Mouse (Mus musculus): Measurements from ENCODE around the gene Hoxd4. TPM values are rescaled to one million over a fixed set of nuclear protein-coding genes. Genes with fewer than 3 reads are reported as not detected.

Gene Hoxd4
- polyA plus RNA-seq (2016; fragmentation: Nextera tagmentation; extraction: Ambion mirVana): not detected in 2 replicates

- Histone ChIP-seq H3K27ac (replicated peaks) (no peak within 1 kb of the TSS), H3K36me3 (replicated peaks) (no peaks in the 10 kb centered on the region), H3K9me3 (no peaks in the 10 kb centered on the region), H3K4me1 (peaks cover 13% of the 10 kb centered on the region), H3K27me3 (replicated peaks; ENCODE audit: low read depth, poor library complexity, severe bottlenecking) (peaks cover 100% of the 10 kb centered on the region), H3K4me3 (peak within 1 kb of the TSS; percentile 43)
- WGBS: under 1% methylated on average over 65 of the region's 65 CpGs
- DNase-seq (ENCODE audit: low spot score): peak; percentile 71
Measured at GRCm38 (mm10) chr2:74711721-74712621, at the start of gene Hoxd4, which contains the start of gene Hoxd3. Hoxd4 (plus strand) TSS chr2:74711929. Hoxd3 (plus strand) TSS chr2:74711927.

DNA sequence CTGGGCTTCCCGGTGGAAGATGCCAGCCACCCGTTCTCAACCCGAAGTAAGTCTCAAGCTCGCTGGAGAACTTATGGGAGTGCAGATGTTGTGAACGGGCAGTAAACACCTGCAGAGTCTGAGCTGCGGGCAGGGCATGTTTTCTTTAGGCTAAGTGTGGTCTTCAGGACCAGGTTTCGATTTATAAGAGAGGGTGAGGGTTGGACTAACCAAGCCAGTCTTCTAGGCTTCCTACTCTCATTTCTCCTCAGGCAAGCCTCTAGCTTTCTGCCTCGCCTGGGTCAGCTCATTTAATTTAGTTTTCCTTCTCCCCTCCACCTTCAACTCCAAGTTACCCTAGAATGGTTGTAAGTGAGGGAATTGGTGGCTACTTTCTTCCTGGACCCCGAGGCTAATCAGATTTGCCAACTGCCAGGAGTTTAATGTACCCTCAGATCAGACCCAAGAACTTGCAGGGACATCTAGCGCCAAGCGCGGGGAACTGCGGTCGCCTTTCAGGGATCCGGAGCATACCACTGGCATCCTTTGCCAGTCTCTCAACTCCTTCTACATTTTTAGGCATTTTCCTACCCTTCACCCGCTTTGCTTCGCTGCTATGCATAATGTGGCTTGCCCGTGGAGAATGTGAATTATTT lies 48.3 kb upstream of the Hoxd4 start:
- no peak overlapping the region for H3K4me3 ChIP-seq
- WGBS: 4% methylated on average over 18 of the region's 18 CpGs

GRCm38 (mm10) chr2:74666411-74666810 lies 45.3 kb upstream of the Hoxd4 start:
- Histone ChIP-seq H3K36me3 (replicated peaks) (no peaks in the 10 kb centered on the region), H3K9me3 (no peaks in the 10 kb centered on the region), H3K27ac (replicated peaks) (no peak overlapping the region), H3K4me1 (peaks cover 14% of the 10 kb centered on the region), H3K27me3 (replicated peaks; ENCODE audit: low read depth, poor library complexity, severe bottlenecking) (peaks cover 100% of the 10 kb centered on the region), H3K4me3 (no peak overlapping the region)
- 1% methylated on average over 7 of the region's 7 CpGs for WGBS
- peak; percentile 30 for DNase-seq (ENCODE audit: low spot score)

More for the DNA sequence above, 48.3 kb upstream of the Hoxd4 start:
- H3K27ac ChIP-seq (replicated peaks): no peak overlapping the region
- H3K36me3 ChIP-seq (replicated peaks): no peaks in the 10 kb centered on the region
- H3K9me3 ChIP-seq: no peaks in the 10 kb centered on the region
- peaks cover 17% of the 10 kb centered on the region for H3K4me1 ChIP-seq
- H3K27me3 ChIP-seq (replicated peaks; ENCODE audit: low read depth, poor library complexity, severe bottlenecking): peaks cover 100% of the 10 kb centered on the region
- DNase-seq (ENCODE audit: low spot score): peak; percentile 74

- peak overlapping the region; percentile 55; the same call in 1 of the 2 replicates for H3K4me3 ChIP-seq
- WGBS: 1% methylated on average over 36 of the region's 36 CpGs
- no peak overlapping the region for H3K27ac ChIP-seq (replicated peaks)
Measured at GRCm38 (mm10) chr2:74667191-74667841, 44.4 kb upstream of the Hoxd4 start.

DNA sequence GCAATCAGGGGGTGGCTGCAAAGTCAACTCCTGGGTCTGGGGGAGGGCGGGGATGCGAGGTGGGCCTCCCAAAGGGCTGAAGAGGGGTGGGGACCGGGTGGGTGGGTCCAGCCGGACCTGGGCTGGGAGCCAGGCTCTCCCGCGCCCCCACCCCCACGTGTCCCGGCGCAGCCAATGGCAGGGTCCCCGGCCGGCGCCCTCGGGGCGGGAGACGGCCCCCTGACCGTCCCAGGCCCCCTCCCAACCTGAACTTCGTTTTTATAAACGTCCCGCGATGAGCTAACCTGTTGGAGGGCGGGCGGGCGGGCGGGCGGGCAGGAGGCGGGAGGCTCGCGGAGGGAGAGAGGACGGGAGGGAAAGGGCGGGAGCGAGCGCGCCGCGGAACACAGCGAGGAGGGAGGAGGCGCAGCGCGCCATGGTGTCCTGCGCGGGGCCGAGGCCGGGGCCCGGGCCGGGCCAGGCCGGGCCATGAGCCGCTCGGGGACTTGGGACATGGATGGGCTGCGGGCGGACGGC lies 43.8 kb upstream of the Hoxd4 start, which contains the start of gene Hoxd13:
Gene Hoxd13, plus strand, starts transcription at position 469 of the 516 bp plus-strand sequence.
- H3K4me1 ChIP-seq: peaks cover 16% of the 10 kb centered on the region
- peak within 1 kb of the TSS; percentile 55 for H3K4me3 ChIP-seq
- peak; percentile 57 for DNase-seq (ENCODE audit: low spot score)
- H3K27me3 ChIP-seq (replicated peaks; ENCODE audit: low read depth, poor library complexity, severe bottlenecking): peaks cover 100% of the 10 kb centered on the region
- no peaks in the 10 kb centered on the region for H3K9me3 ChIP-seq
- H3K27ac ChIP-seq (replicated peaks): no peak within 1 kb of the TSS
- under 1% methylated on average over 48 of the region's 51 CpGs for WGBS
- no peaks in the 10 kb centered on the region for H3K36me3 ChIP-seq (replicated peaks)

More at GRCm38 (mm10) chr2:74667191-74667841, 44.4 kb upstream of the Hoxd4 start:
- Histone ChIP-seq H3K4me1 (peaks cover 10% of the 10 kb centered on the region), H3K36me3 (replicated peaks) (no peaks in the 10 kb centered on the region), H3K9me3 (no peaks in the 10 kb centered on the region), H3K27me3 (replicated peaks; ENCODE audit: low read depth, poor library complexity, severe bottlenecking) (peaks cover 100% of the 10 kb centered on the region)
- peak; percentile 61 for DNase-seq (ENCODE audit: low spot score)

DNA sequence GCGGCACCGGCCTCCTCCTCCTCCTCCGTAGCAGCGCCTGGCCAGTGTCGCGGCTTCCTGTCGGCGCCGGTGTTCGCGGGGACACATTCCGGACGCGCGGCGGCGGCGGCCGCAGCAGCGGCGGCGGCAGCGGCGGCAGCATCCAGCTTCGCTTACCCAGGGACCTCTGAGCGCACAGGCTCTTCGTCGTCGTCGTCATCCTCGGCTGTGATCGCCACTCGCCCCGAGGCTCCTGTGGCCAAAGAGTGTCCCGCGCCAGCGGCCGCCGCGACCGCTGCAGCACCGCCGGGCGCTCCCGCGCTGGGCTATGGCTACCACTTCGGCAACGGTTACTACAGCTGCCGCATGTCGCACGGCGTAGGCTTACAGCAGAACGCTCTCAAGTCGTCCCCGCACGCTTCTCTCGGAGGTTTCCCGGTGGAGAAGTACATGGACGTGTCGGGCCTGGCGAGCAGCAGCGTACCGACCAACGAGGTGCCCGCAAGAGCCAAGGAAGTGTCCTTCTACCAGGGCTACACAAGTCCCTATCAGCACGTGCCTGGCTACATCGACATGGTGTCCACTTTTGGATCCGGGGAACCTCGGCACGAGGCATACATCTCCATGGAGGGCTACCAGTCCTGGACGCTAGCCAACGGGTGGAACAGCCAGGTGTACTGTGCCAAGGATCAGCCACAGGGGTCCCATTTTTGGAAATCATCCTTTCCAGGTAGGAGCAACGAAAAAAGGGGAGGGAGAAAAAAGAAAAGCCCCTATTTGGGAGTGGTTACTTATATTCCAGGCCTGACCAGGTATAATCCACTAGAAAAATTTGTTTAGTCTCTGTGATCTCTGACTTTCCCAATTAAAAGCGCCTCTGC lies 43.1 kb upstream of the Hoxd4 start:
- under 1% methylated on average over 74 of the region's 74 CpGs for WGBS
- peak; percentile 72 for DNase-seq (ENCODE audit: low spot score)
- Histone ChIP-seq H3K36me3 (replicated peaks) (no peaks in the 10 kb centered on the region), H3K9me3 (no peaks in the 10 kb centered on the region), H3K4me3 (peak overlapping the region; percentile 55), H3K27me3 (replicated peaks; ENCODE audit: low read depth, poor library complexity, severe bottlenecking) (peaks cover 100% of the 10 kb centered on the region), H3K27ac (replicated peaks) (no peak overlapping the region), H3K4me1 (peaks cover 18% of the 10 kb centered on the region)

GRCm38 (mm10) chr2:74669230-74669578 lies 42.5 kb upstream of the Hoxd4 start:
- Histone ChIP-seq H3K27me3 (replicated peaks; ENCODE audit: low read depth, poor library complexity, severe bottlenecking) (peaks cover 100% of the 10 kb centered on the region), H3K4me3 (no peak overlapping the region), H3K27ac (replicated peaks) (no peak overlapping the region), H3K36me3 (replicated peaks) (no peaks in the 10 kb centered on the region), H3K4me1 (peaks cover 20% of the 10 kb centered on the region), H3K9me3 (no peaks in the 10 kb centered on the region)
- WGBS: under 1% methylated on average over 3 of the region's 3 CpGs
- DNase-seq (ENCODE audit: low spot score): peak; percentile 37

DNA sequence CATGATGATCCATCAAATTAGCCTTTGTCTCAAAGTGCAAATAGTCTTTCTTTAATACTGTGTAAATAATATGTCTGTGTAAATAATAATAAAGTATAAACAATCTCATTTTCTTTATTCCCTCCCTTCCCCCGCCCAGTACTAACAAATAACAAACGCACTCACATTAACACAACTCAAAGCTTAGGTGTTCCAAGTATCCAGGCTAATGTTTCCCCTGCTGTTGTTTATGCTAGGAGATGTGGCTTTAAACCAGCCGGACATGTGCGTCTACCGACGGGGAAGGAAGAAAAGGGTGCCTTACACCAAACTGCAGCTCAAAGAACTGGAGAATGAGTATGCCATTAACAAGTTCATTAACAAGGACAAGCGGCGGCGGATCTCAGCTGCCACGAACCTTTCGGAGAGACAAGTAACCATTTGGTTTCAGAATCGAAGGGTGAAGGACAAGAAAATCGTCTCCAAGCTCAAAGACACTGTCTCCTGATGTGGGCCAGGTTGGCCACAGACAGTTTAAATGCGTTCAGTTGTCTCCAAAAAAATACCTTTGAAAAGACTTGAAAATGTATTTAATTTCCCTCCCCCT lies 42.0 kb upstream of the Hoxd4 start:
- H3K9me3 ChIP-seq: no peaks in the 10 kb centered on the region
- H3K4me3 ChIP-seq: no peak overlapping the region
- peaks cover 20% of the 10 kb centered on the region for H3K4me1 ChIP-seq
- H3K27ac ChIP-seq (replicated peaks): no peak overlapping the region
- peaks cover 100% of the 10 kb centered on the region for H3K27me3 ChIP-seq (replicated peaks; ENCODE audit: low read depth, poor library complexity, severe bottlenecking)
- H3K36me3 ChIP-seq (replicated peaks): no peaks in the 10 kb centered on the region
- WGBS: under 1% methylated on average over 14 of the region's 14 CpGs
- DNase-seq (ENCODE audit: low spot score): peak; percentile 48

GRCm38 (mm10) chr2:74670632-74671188 lies 41.0 kb upstream of the Hoxd4 start:
- no peaks in the 10 kb centered on the region for H3K36me3 ChIP-seq (replicated peaks)
- peak; percentile 11 for DNase-seq (ENCODE audit: low spot score)
- peaks cover 26% of the 10 kb centered on the region for H3K4me1 ChIP-seq
- no peaks in the 10 kb centered on the region for H3K9me3 ChIP-seq
- peaks cover 100% of the 10 kb centered on the region for H3K27me3 ChIP-seq (replicated peaks; ENCODE audit: low read depth, poor library complexity, severe bottlenecking)
- H3K27ac ChIP-seq (replicated peaks): no peak overlapping the region
- 2% methylated on average over 3 of the region's 3 CpGs for WGBS
- no peak overlapping the region for H3K4me3 ChIP-seq

DNA sequence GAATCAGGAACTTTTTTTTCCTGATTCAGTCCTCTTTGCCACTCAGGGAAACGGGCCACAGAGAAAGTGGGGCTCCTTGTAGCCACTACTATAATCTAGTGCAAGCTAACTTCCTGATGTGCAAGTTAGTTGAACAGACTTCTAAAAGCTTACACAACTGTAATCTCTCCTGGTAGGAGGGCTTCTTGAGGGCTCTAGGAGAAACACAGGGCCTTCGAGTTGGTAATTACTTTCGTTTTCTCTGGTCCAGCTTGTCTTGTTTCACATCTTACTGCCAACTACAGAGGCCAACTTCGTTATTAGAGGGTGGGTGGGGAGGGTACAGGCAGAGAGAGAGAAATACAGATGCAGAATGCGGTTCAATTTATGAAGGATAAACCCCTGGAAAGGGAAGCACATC lies 39.9 kb upstream of the Hoxd4 start:
- no peaks in the 10 kb centered on the region for H3K36me3 ChIP-seq (replicated peaks)
- H3K4me1 ChIP-seq: peaks cover 26% of the 10 kb centered on the region
- H3K27me3 ChIP-seq (replicated peaks; ENCODE audit: low read depth, poor library complexity, severe bottlenecking): peaks cover 100% of the 10 kb centered on the region
- peak; percentile 24 for DNase-seq (ENCODE audit: low spot score)
- no peak overlapping the region for H3K27ac ChIP-seq (replicated peaks)
- H3K9me3 ChIP-seq: no peaks in the 10 kb centered on the region
- no peak overlapping the region for H3K4me3 ChIP-seq
- WGBS: 2% methylated on average over 5 of the region's 5 CpGs

All from embryonic facial prominence, embryonic 10.5 days (tissue).